Mouse (Mus musculus): ENCODE measurements around the gene Acss1. TPM values are rescaled to one million over a fixed set of nuclear protein-coding genes. Genes with fewer than 3 reads are reported as not detected.
A peak's percentile ranks its signal among the peaks of the same experiment; 100 is the strongest.

Gene Acss1
- total RNA-seq (2015; ENCODE audit: low replicate concordance) (6.3 and 12.1 TPM in 2 replicates), total RNA-seq (2017; ENCODE audit: low replicate concordance) (16.0 and 17.6 TPM in 2 replicates)

DNA sequence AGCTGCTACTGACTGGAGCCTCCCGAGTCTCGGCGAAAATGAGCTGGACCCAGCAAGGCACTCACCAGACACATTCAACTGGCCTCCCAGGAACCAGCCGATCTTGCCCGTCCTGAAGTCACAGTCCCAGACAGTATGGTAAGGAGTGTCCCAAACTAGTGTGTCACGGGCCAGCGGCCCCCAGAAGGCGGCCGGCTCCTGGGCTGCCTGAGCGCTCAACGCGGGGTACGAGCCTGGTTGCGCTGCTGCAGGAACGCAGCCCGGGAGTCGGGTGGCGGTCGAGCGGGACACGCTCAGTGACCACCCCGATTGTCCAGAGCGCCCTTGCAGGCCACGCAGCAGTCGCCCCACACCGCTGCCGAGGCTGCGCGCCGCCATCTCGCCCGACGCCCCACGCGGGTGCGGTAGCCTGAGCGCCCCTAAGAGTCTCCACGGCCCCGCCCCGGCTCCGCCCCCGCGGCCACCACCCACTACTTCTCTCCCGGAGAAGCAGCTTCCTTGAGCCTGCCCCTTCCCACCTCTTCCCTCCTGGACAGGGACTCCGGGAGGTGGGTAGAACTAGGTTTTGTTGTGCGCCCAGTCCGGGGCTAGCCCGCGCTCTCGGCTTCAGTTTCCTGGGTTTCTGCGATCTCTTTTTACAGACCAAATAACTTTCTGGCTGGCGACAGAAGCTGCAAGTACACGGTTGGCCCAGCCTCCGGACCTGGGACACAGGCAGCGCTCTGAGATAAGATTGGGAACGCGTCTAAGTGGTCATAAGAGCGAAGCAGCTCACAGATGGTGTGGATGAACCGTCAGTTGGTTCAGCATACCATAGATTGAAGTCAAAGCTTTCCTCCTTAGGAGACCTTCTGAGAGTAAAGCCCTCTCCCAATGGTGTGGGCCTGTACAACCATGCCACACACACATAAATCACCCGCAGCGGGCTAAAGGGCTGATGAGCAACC, at the start of gene Acss1:
Acss1 (minus strand) TSS at position 681 of the 947 bp plus-strand sequence.
- peak; percentile 63 for ATAC-seq (replicated peaks; ENCODE audit: low FRiP score, poor library complexity, severe bottlenecking)

DNA sequence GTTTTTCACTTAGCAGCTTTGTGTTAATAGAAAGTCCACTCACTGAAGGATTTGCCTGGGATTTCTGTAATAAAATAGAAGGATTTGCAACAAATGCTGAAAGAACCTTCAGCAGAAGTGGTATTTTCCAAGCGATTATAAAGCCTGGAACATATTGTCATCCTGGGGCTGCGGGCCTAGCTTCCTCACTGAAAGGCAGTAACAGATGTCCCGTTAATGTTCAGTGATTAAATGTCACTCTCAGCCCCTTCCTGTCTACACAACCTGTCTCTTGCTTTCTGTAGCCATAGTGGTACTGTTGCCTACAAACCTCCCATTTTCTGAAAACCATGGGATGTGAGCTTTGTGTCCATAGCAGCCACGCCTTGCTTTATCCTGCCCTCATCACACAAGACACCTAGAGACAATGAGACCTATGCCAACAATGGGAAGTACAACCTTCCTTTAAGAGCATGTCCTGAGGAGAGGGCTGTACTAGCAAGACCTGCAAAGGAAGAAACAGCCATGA, 43.9 kb upstream of the Acss1 start:
- no peak for ATAC-seq (replicated peaks; ENCODE audit: low FRiP score, poor library complexity, severe bottlenecking)

DNA sequence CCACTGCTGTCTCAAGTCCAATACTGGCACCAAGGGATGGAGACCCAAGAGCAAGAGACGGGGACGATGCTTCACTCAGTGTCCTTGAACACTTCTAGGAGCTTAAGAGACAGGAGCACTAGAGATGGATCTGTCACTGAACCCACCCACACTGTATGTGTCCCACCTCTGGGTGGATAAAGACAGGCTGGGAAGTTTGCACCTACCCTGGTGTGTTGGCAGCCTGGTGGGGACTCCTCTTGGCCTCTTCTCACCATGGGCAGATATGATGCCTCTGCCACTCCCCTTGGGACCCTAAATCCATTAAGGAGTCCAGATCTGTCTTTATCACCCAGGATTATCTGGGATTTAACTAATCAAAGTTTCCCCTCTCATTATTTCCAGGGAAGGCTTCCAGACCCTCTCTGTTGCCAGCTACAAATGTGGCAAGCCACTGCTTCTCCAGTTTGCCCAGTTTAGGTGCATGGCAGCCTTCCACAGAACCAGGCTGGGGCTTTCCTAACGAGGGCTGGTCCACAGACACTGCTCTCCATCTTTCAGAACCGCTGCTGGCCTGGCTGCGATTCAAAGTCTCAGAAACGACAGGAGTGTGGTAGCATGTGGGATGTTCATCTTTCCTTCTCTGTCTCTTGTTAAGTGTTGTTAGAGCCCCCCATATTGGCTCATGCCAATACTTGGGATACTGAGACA, 23.3 kb upstream of the Acss1 start:
- ATAC-seq (replicated peaks; ENCODE audit: low FRiP score, poor library complexity, severe bottlenecking) = no peak

- no peak for ATAC-seq (replicated peaks; ENCODE audit: low FRiP score, poor library complexity, severe bottlenecking)
These were observed 21.9 kb upstream of the Acss1 start for GRCm38 (mm10) chr2:150690216-150690615.

DNA sequence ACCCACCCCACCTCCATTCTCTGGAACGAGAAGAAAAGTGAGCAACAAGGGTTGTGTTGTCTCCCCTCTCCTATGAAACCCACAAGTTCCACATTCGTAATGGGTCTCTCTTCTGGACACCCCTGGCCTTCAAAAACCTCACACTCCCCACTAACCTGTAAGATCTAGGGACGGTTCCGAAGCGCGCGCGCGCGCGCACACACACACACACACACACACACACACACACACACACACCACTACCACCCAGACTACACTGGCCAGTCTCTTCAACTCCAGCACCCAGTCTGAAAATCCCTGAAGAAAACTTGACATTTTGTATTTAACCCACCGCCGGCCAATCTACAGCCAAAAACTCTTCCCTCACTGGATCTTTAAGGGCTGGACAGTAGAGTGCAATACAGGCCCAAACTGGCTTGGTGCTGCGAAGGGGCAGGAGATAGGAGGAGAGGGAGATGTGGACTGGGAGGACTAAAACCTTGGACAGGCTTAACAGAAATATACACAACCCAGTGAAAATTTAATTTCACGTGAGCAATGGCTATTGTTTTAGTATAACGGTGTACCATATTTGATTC, 21.0 kb upstream of the Acss1 start, which contains the start of gene Vsx1:
Vsx1 (minus strand) TSS at position 138 of the 578 bp plus-strand sequence.
- ATAC-seq (replicated peaks; ENCODE audit: low FRiP score, poor library complexity, severe bottlenecking) = no peak

GRCm38 (mm10) chr2:150688541-150689186, 20.4 kb upstream of the Acss1 start:
- ATAC-seq (replicated peaks; ENCODE audit: low FRiP score, poor library complexity, severe bottlenecking) = no peak

DNA sequence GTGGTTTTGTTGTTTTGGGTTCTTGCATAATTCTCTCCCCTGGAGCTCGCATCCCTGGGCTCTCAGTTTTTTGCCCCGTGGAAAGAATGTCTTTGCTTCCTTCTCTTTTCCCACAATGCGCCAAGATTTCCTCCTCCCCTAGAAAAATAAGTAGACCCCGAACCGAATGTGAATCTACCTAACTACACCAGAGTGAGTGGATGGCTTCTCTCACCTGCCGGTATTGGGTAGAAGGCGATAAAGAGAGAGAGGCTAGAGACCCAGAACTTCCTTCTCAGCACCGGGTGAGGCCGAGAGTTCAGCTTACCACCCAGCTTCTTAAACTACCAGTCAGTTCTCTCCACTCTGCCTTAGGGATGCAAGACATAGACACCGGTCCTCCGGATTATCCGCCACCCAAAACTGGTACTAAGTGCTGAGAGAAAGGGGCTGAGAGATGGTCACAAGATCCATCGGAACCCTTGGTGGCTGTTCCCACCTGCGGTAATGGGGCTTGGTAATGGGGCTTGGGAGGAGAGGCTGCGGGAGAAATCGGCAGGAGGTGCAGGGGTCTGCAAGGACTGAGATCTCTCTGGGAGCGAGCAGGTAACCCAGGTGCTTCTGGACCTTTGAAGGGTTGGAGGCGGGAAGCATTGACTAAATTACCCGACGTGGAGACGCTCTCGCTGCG, 19.7 kb upstream of the Acss1 start:
- no peak for ATAC-seq (replicated peaks; ENCODE audit: low FRiP score, poor library complexity, severe bottlenecking)

DNA sequence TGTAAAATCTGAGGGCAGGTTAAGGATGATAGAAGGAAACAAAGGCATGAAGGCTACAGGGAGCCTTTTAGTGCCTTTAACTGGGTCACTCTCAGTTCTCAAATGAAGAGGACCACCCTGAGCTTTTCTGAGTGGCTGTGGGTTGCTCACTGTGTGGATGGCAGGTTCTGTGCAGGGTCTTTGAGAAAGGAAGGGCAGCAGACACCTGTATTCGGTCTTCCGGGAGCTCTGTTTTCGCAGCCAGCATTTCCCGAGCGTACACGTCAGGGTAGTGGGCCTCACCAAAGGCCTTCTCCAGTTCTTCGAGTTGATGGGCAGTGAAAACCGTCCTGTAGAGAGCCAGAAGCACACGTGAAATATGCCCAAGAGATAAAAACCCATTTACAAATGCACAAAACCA, 17.1 kb upstream of the Acss1 start:
- ATAC-seq (replicated peaks; ENCODE audit: low FRiP score, poor library complexity, severe bottlenecking) = no peak

DNA sequence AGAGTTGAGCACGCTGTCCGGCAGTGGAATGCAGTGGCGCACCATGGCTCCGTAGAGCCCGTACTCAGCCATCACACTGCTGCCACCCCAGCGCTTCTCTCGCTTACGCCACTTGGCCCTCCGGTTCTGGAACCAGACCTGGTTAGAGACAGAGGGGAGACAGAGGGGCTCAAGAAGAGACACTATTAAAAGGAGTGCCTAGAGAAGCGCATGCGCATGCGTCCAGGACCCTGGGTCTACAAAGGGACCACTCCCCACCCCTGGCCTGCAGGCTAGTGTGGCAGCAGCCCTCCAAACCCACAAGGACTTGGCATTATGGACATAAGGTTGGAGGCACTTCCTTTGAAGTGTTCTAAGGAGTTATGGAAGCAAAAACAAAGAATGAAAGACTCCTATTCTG, 16.2 kb upstream of the Acss1 start:
- ATAC-seq (replicated peaks; ENCODE audit: low FRiP score, poor library complexity, severe bottlenecking) = no peak

DNA sequence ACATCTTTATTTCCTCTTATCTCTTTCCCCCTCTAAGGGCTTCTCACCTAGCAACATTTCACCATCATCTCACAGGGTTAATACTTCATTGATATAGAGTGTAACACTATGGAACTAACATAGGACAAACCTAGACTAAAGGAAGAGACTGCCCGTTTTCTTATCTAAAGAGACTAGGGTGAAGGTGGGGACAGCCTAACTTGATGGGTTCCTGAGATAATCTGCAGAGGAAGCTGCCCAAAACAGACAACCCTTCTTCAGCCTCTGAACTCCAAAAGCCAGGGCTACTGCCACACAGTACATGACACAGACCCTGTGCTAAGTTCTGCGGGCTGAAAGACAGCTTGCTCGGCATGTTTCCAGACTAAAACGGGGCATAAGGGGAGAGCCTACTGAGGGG, 13.3 kb upstream of the Acss1 start:
- ATAC-seq (replicated peaks; ENCODE audit: low FRiP score, poor library complexity, severe bottlenecking) = no peak

GRCm38 (mm10) chr2:150678392-150678791, 10.1 kb upstream of the Acss1 start:
- ATAC-seq (replicated peaks; ENCODE audit: low FRiP score, poor library complexity, severe bottlenecking) = no peak

- no peak for ATAC-seq (replicated peaks; ENCODE audit: low FRiP score, poor library complexity, severe bottlenecking)
These were observed 7.2 kb upstream of the Acss1 start for GRCm38 (mm10) chr2:150675525-150675924.

DNA sequence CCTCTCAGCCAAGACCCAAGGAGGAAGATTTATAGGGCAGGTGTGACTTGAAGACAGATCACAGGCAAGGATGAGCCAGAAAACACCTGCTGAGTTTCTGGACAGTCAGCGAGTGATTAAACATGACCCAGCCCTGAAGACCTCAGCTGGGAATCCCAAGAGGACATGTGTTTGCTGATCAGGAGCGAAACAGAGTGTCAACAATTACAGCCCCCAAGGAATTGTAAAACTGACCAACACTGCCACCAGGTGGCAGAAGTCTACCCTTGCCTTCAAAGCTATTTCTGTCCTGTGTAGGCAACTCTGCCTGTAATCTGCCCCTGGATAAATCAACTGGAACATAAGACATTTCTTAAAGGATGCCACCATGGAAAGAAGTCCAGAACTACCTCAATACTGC, 6.6 kb upstream of the Acss1 start:
- peak; percentile 71 for ATAC-seq (replicated peaks; ENCODE audit: low FRiP score, poor library complexity, severe bottlenecking)

GRCm38 (mm10) chr2:150673929-150674328, 5.6 kb upstream of the Acss1 start:
- no peak for ATAC-seq (replicated peaks; ENCODE audit: low FRiP score, poor library complexity, severe bottlenecking)

GRCm38 (mm10) chr2:150671609-150672290, 3.5 kb upstream of the Acss1 start:
- no peak for ATAC-seq (replicated peaks; ENCODE audit: low FRiP score, poor library complexity, severe bottlenecking)

- no peak for ATAC-seq (replicated peaks; ENCODE audit: low FRiP score, poor library complexity, severe bottlenecking)
These were observed 2.6 kb upstream of the Acss1 start for GRCm38 (mm10) chr2:150670926-150671325.

DNA sequence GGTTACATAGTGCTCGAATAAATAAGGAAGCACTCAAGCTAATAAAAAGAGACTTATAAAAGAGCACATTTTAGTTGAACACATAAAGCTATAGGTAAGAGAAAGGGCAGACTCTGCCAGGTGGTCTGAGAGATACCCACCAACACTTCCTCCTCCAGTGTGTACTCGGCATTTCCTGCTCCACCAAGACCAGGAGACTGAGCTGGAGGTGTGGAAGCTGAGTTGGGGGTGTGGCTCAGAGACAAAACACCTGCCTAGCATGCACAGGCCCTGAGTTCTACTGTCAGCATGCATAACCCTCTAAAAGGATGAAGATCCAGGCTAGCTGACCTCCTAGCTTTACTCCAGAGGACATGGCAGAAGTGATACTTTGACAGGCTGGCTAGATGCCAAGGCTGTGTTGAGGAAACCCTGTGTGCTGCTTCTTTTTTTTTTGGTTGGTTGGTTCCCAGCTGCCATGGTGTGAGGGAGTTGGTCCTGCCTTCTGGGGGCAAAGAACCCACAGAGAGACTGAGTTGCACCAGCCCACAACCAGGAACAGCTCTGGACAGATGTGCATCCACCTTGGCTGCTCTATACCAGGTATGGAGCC, 1.2 kb upstream of the Acss1 start:
- no peak for ATAC-seq (replicated peaks; ENCODE audit: low FRiP score, poor library complexity, severe bottlenecking)

DNA sequence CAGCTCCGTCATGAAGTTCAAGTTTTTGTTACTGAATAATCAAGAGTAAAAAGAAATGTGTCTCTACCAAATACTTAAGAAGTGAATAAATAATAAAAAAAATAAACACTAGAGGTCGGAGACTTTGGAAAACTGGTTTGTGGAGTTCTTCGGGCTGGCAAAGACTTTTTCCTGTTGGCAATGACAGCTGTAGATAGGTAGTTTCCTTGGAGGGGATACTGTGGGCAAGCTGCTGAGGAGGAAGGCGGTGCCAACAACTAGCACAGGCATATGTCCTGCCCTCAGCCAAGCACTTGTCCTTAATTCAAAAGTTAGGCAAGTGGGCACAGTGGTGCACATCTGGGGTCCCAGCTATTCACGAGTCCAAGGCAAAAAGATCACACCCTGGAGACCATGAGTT, 656 bp upstream of the Acss1 start:
- no peak for ATAC-seq (replicated peaks; ENCODE audit: low FRiP score, poor library complexity, severe bottlenecking)
